Mouse (Mus musculus): Measurements from ENCODE around the gene Zbtb42.

Zbtb42 gene

DNA sequence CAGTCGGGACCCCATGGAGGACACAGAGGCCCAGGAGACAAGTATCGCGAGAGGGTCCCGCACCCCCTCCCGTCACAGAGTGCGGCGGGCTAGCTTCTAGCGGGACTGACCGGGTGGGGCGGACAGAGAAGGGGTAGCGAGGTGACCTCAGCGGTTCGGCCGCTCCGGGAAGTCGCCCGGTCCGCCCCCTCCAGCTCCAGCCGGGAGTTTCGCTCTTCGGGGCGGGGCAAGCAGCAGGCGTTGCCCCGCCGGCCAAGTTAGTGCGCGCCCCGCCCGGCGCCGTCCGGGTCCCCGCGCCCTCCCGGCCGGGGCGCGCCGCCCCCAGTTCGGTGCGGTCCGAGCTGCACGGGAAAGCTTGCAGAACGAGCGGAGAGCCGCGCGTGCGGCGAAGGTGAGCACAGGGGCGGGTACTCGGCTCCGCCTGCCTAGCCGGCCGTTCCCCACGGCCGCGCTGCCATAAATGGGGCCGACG lies at the start of gene Zbtb42:
Zbtb42 (plus strand) TSS at position 274 of the 472 bp plus-strand sequence.
- peak; percentile 50 for DNase-seq (ENCODE audit: low read depth, low spot score)

DNA sequence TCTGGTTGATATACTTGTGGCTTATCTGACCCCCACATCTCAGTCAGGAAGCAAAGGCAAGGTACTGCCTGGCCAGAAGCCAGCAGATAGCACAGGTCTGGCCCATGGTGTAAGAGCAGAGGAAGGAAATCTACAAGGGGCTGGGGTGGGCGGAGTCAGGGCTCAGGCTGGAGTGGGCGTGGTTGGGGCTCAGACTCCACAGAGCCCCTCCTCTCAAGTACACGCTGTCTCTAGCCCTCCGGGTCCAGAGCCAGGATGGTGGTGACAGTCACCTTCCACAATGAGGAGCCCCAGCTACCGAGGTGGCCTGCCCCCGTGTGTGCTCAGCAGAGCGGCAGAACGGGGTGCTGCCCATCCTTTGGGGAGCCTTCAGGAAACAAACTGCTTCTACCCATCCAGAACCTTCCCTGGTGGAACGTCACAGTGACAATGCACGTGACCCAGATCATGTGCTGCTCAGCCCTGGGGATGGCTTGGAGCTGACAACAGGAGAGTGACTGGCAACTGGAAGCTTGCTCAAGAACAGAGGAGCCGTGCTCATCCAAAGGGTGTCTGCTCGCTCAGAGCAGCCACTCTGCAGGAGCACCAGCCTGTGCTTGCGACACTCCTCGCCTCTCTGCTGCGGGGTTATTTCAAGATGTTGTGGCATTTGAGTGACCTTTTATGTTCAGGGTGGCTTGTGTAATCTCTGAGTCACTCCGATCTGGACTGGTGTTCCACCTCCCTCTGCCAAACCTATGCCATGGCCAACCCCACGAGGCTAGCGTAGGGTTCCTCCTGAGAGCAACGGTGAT lies 49.5 kb upstream of the Zbtb42 start:
- DNase-seq (ENCODE audit: low read depth, low spot score), result peak; percentile 75

DNA sequence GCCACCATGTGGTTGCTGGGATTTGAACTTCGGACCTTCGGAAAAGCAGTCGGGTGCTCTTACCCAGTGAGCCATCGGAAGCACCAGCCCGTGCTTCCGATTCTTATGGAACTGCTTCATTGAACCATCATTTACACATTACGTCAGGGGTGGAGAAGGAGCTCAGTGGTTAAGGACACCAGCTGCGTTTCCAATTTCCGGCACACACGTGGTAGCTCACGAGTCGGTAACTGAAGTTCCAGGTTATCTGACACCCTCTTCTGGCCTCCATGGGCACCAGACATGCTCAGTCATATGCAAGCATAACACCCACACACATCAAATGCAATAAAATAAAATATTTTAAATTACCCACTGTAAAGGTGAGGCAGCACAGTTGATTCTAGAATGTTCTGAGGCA lies 48.6 kb upstream of the Zbtb42 start:
- DNase-seq (ENCODE audit: low read depth, low spot score), result no peak

DNA sequence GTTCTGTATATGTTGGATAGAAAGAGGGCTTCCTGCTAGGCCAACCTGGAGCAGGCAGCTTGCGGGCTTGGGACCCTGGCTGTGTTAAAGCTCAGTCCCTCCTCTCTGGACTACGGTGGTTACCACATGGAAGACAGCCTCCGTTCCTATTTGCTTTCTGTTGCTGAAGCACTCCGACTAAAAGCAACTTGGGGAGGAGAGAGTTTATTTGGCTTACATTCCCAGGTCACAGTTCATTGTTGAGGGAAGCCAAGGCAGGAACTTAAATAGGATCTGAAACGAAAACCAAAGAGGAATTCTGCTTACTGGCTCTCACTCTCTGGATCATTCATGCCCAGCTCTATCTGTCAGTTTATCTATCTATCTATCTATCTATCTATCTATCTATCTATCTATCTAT lies 47.8 kb upstream of the Zbtb42 start:
- DNase-seq (ENCODE audit: low read depth, low spot score), result no peak

DNA sequence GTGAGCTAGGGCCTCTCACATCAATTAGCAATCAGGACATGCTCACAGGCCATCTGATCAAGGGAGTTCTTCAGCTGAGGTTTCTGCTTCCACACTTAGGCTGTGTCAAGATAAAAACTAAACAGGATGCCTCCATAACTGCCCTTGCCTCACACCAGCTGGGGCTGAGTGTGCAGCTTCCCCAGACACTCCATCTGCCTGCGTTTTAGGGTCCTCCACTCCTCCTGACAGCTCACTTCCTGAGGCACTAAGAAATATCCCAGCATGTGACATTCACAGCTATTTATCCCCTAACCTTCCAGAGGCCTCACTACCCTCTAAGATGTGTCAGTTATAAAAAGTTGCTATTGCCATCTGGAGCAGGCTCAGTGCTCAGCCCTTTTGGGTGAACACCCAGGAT lies 47.2 kb upstream of the Zbtb42 start:
- no peak for DNase-seq (ENCODE audit: low read depth, low spot score)

DNA sequence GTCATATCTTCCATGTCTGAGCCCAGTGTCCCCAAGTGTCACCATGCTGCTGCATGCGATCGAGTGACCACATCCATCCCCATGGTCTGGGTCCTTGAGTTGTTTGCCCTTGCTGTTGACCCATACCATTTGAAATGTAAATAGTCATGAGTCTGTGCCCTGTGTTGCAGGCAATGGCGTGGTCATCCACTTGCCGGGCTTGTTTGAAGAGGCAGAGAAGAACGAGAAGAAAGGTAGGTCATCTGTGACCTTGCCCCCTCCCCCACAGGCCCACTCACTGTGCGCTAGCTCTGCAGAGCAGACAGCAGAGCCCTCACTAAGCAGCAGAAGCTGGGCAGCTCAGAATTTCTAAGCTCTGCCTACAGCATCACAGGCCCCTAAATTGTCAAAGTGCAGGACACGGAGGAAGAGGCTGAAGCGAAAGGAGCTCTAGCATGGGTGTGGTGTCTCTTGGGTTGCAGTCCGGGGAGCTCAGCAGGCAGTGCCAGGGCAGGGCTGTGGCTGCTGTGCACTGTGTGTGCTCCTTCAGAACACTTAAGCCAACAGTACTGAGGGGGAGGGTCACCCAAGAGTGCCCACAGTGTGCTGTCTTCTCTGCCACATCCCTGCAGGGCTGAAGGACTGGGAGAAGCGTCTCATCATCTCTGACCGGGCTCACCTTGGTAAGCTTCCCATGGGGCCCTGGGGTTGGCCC lies 46.4 kb upstream of the Zbtb42 start:
- DNase-seq (ENCODE audit: low read depth, low spot score), result no peak

DNA sequence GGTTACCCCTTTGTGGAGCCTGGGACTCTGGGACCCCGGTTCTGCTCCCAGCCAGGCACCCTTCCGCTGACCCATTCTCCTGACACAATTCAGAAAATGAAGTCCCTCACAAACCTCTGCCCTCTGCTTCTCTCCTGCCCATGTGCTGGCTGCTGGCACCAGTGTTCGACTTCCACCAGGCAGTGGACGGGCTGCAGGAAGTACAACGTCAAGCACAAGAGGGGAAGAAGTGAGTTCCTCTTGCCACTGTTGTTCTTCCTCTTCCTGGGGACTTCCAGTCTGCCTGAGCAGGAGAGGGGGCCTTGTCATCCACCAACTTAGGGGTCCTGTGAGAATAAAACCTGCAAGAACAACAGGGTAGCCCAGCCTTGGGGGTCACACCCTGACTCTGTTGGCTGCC lies 45.7 kb upstream of the Zbtb42 start:
- DNase-seq (ENCODE audit: low read depth, low spot score), result no peak

DNA sequence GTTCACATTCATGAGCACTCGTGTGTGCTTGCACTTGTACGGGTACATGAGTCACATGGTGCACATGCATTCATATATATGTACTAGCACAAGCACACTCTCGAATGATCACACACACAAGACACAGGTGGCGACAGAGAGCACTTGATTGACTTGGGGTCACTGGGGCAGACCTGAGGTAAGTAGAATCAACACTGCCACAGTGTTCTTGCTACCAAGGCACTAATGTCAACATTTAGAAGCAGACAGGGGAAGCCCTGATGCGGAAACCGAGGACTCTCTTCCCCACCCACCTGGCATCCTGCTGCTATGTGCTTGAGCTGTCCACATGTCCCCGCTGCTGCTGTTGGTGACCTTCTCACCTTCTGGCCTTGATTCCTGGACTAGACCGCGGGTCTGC lies 44.9 kb upstream of the Zbtb42 start:
- no peak for DNase-seq (ENCODE audit: low read depth, low spot score)

DNA sequence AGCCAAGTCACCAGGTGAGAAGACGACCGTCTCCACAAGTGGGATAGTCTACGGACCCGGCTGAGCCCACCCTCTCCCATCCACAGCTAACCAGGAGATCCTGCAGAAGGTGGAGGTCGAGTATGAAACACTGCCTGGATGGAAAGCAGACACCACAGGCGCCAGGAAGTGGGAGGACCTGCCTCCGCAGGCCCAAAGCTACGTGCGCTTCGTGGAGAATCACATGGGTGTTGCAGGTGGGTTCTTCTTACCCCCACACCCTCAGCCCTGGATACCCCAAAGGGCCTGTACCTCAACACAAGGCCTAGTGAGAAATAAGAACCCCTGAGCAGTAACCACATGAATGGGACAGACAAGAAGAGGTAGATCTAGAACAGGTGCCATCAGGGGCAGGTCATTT lies 39.1 kb upstream of the Zbtb42 start:
- no peak for DNase-seq (ENCODE audit: low read depth, low spot score)

DNA sequence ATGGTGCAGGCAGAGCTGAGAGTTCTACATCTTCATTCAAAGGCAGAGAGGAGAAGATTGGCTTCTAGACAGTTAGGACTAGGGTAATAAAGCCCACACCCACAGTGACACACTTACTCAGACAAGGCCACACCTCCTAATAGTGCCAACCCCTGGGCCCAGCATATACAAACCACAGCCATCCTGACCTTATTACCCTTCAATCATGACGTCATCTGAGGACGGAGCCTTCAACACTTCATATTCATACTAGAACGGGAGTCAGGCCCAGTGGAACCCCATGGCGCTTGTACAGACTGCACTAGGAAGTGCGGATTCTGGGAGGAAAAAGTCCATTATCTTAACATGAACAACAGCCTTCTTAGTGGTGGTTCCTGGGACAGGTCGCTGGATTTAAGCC lies 35.5 kb upstream of the Zbtb42 start:
- no peak for DNase-seq (ENCODE audit: low read depth, low spot score)

DNA sequence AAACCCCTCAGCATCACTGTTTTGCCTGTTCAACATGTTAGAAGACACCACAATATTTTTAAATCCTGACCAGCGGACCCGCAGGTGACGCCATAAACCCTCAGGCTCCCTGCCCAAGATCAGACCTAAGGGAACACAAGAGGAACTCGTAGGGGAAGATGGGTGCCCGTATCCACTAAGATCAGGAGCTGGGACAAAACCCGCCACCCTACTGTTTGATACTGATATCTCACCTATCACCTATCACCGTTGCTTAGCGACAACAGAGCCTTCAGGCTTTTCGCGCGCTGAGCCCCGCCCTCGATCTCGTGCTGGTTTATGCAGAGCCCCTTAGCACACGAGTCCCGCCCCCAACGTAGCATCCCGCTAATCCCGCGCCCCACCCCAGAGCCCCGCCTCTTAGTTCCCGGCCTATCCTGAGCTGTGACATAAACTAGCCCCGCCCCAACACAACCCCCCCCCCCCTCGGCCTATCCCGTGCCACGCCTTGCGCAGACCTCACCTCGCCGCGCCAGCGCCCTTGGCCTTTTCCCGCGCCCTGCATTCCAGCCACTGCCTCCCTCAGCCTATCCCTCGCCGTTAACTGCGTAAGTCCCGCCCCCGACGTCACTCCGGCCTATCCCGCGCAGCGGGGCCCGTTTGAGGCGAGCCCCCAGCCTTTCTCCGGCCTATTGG lies 34.3 kb upstream of the Zbtb42 start, which contains the start of gene Siva1:
Siva1 (plus strand) TSS at position 500 of the 675 bp plus-strand sequence.
- DNase-seq (ENCODE audit: low read depth, low spot score), result peak; percentile 98

DNA sequence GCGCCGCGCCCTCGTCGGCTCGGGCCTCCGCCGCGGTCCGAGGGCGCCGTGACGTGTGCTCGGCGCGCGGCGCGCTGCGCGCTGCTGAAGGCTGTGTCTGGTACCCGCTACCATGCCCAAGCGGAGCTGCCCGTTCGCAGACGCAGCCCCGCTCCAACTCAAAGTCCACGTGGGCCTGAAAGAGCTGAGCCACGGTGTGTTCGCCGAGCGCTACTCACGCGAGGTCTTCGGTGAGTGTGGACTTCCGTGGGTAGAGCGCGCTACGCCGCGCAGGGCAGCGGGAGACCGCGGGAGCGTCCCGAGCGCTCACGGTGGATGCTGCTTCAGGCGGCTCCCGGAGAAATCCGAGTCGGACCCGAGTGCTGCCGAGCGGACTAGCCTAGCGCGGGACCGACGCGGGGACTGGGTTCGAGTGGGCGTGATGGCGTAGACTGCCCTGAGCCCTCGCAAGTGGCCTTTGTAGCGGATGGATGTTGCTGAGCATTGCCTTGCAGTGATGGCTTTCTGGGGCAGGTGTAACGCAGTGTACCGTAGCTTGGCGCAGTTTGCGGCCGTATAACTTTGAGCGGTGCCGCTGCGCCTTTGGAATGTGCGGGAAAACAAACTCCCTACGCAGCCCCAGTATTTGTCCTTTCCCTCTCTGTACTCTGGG lies 33.6 kb upstream of the Zbtb42 start:
- no peak for DNase-seq (ENCODE audit: low read depth, low spot score)

DNA sequence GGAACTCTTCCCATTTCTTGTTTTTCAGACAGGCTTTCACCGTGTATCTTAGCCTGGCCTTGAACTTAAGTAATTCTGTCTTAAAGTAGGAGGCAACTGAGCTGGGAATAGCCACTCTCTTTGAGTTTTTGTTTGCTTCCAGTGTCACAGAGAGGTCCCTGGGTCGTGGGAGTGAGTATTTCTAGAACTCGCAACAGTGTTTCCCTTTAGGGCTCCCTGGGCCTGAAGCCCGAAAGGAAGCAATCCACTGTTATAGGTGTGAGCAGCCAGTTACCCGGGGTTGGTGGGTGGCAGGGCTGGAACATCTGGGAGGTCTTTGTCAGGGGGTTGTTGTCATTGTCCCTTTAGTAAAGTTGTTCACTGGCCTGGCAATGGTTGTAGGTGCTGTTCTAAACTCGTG lies 32.5 kb upstream of the Zbtb42 start:
- no peak for DNase-seq (ENCODE audit: low read depth, low spot score)

DNA sequence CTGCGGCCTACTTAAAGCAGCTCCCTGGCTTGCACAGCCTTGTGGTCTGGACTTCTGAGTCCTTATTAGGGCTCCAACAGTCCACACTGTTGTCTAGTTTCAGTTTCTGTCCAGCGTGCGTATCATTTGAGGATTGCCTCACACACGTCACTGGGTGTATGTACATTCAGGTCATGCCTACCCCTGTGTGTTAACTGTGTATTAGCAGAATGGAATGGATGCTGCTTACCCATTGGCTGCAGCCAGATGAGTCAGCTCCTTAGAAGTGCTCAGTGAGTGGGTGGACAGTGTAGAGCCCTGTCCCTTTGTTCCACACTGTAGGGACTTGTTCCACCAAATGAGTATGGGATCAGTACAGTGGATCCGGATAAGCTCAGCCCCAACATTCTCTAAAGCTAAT lies 30.5 kb upstream of the Zbtb42 start:
- DNase-seq (ENCODE audit: low read depth, low spot score), result peak; percentile 21

DNA sequence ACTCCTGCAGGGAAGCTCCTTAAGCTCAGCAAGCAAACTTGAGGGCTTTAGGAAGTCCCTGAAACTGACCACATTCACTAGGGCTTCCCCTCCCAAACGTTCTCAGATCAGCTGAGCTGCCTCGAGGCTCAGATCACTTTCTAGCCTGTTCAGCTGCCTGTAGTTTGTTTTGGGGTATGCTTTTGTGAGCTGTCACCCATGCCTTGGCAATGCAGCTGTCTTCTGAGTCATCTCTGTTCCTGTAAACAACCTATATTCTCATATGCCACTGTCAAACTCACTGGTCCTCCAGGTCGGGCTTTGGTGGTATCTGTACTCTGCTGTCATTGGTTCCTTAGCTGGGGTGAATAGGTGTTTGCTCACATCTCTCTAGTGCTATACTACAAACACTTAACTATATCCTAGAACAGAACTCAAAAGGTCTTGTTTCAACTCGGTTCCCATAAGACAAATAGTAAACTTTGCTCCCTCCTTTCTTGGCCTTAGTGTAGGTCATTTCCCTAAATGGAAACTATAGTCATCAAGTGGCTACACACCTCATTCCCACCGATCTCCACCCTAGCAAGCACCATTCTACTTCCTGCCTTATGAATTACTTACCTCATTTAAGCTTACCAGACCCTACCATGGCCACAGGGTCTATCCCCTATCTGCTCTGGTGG lies 26.7 kb upstream of the Zbtb42 start:
- no peak for DNase-seq (ENCODE audit: low read depth, low spot score)

DNA sequence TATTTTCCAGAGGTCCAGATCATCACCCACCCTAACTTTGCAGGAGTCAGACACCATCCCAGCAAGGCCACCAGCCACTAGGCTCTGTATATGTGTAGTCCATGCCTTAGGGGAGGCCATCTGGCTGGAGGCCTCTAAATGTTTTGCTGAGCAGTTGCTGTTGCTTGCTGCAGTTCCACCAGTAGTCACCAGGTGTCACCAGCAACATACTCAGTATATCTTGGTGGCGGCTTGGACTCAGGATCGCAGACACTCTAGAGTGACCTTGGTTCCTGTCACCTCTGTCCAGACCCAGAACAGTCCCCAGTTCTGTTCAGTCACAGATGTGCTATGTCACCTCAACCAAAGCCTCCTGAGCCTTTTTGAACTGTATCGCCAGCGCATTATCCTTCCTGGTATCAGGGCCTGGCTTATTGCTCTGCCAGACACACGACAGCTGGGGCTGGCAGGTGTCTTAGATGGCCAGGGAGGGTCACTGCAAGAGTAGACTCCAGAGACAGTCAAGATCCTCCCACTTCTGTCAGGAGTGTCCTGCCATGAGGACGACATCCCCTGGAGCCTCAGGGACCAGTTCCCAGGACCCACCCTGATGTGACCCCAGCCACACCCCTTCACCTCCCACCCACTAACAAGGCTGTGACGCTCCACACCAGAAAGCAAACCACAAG lies 25.3 kb upstream of the Zbtb42 start:
- peak; percentile 79 for DNase-seq (ENCODE audit: low read depth, low spot score)

DNA sequence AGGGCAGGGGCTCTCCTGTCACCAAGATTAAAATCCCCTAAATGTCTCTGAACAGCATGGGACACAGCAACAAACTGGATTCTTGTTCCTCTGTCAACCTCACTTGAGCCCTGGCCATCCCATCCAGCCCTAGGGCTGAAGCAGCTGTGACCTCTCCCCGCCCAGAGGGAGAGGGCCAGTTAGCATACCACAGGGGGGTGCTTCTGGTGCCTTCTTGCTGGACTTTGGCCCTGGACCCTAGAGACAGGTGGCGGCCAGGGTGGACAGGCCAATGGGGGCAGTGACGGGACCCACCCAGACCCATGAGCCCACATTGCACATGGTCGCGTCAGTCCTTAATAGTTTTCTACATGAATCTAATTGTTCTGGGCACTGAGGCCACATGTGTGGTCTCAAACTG lies 24.6 kb upstream of the Zbtb42 start:
- DNase-seq (ENCODE audit: low read depth, low spot score), result no peak

DNA sequence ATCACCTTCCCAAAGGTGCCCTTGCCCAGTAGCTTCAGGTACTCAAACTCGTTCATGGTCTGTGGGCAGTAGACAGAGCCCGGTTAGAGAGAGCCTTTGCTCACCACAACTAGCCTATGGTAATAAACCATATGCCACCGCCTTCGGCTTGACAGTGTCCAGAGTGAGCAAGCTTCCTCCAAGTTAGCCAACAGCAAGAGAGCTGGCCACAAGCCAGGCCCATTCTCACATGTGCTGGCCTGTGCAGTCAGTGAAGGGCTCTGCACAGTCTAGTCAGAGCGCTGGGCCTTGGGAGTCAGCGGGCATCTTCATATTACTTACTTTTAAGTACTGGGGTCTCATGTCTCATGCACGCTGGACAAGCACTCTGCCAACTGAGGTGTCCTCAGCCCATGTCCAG lies 20.0 kb upstream of the Zbtb42 start:
- no peak for DNase-seq (ENCODE audit: low read depth, low spot score)

DNA sequence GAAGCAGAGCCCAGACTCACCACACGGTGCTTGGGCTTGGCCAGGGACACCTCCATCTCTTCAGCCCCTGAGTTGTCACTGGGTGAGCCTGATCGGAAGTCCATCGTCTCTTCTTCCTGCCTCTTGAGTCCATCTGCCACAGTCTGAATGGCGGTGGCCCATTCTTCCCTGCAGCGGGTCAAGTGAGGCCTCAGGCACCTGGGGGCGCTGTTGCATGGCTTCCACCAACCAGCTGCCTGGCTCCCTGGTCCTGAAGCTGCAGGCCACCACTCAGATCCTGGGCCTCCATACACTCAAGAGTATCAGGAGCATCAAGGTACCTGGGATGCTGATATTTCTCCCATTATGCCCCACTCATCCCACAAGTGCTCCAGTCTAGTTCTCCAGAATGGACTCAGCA lies 19.5 kb upstream of the Zbtb42 start:
- DNase-seq (ENCODE audit: low read depth, low spot score), result no peak

DNA sequence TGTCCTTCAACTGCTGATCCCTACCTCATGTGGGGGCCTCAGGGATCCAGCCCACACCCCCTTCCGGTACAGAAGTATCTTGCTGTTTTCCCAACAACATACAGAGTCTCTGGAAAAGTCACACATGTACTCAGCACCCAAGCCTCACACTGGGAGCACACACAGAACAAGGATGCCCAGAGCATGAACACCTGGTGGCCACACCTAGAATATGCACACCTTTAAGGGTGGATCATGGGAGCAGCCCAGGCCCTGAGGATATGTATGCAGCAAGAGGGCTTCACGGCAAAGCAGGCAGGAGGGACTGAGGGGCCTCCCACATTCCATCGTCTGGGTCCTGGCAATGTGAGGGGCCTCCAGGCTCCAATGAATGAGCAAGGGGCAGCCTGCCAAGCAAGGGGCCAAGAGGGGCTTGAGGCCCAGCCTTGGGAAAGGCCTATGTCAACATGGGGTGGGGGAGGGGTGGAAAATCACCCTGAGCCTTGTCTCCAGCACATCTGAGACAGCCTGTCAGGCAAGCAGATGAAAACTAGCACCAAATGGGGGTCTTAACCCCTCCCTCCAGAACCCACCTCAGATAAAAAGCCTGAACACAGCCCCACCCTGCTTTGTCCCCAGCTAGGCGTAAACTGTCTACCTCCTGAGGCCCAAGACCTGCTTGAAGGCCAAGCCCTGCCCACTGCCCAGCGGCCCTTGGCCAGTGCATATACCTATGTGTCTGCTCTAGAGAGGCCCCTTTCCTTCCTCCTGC lies 17.9 kb upstream of the Zbtb42 start:
- no peak for DNase-seq (ENCODE audit: low read depth, low spot score)
